Mouse (Mus musculus) spleen, postnatal 10 days (tissue): ENCODE measurements at regions not wholly inside any gene's neighbourhood (a gene's known extent, or its start where the extent isn't known, plus 50 kb on each side); places are given as distances from the start of the nearest gene placed in this dataset.
A peak's percentile ranks its signal among the peaks of the same experiment; 100 is the strongest.
"Not testable (repeated sequence)": the region's sequence is repeated elsewhere in the genome, so short reads cannot be mapped to it uniquely, and the experiment has no call there.

Experiments
- DNase-seq, 2 experiments: peaks; one replicate each; pipeline ENCODE4 v3.0.0; 2021 to 2022; ENCODE audit warnings: low spot score in 2 of 2

DNA sequence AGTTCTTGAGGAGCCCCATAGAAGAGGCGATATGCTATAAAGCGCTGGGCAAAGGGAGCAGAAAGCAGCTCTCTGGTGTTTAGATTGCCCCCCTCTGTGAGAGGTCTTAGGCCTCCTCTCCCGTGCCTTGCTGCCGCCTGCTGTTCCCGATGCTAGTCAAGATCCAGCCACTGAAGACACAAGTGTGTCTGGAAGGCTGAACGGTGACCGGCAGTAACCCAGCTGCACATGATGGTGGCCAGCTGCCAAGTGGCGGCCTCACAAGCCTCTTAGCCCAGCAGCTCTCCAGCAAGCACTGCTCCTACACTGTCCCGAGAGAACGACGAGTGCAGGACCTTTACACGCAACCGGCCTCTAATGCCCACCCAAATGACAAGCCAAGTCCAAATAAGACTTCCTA is 104.1 kb upstream of the Abca1 start:
- peak in 1 of 2 experiments; percentile 45 for DNase-seq

DNA sequence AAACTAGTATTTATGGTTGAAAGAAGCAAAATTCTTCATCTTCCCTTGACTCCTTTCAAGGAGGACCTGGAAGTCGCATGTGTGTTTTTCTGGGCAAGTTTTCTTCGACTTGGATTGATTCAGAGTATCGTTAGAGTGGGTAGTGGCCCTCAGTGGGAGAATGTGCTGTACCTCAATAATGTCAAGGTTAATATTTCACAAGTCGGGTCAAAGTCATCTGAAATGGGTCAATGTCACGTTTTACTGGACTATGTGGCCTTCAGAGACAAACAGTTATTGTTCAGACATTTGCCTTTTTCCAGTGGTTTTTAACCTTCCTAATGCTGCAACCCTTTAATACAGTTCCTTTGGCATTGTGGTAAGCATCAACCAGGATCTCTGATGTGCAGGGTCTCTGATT is 102.8 kb upstream of the Abca1 start:
- DNase-seq: no peak

DNA sequence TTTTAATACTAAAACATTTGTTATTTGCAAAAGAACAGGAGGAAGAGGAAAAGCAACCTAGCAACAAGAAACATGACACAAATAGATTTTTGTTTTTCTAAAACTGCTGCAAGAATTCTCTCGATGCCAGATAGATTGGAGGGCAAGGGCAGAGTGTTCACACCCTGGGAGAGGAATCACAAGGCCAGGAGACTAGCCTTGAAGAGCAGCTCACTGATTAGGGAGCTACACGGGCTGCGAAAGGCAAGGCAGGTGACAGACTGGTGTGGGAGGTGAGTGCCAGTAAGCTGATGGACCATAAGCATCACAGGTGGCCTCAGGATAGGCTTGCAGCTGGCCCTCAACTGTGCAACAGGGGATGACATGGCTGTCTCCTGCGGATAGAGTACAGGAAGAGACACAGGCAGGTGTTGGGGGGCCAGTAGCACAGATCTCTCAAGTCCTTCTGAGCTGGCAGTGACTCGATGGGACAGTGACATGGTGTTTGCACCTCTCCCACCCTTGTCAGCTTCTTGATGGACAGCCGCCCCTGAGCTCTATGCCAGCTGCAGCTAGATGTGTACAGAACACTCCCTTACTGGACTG is 102.0 kb upstream of the Abca1 start:
- no peak for DNase-seq

DNA sequence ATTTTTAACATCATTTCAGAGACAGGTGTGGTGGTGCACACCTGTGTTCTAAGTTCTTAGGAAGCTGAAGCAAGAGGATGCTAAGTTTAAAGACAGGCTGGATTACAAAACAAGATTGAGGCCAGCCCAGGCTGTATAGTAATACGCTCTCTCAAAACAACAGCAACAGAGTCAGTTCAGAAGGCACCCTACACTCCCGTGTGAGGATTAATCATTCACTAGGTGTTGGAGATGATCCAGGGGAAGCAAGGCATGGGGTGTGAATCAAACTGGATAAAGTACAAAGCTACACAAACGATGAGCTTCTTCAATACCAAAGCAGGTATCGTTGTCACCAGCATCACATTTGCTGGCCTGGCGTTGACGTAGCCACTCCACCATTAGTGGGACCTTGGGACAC is 99.3 kb upstream of the Abca1 start:
- DNase-seq: no peak

DNA sequence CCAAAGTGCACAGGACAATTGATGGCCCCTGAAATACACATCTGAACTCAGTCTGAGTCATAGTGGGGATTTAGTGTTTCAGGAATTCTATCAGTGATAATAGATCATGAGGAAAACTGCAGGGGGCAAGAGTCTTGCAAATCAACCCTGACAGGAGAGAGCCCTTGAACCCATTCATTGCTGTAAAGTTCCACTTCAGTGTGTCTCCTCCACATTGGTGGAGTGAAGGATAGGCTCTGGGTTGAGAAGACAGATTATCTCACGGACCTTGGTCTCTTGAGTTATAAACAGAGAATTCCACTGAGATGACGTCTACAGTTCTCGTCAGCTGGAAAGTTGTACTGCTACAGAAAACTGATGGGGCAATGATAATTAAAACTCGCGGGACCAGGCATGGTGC is 97.3 kb upstream of the Abca1 start:
- DNase-seq: no peak

DNA sequence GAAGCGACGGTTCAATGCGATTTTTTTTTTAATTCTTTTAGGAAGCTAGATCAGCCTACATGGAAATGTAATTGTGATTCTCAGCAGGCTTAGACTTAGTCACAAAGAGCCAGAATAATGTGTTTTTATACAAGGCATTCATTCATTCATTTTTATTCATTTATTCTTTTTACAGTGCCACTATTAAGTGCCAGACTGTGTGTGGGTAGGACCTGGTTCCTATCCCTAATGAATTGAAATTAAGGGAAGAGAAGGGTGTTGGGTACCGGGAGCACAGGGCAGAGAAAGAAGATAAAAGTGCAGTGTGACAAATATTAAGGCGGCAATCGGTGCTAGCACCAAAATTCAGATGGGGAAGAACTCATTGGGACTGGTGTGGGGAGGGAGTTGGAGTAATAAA is 94.8 kb upstream of the Abca1 start:
- DNase-seq: no peak

DNA sequence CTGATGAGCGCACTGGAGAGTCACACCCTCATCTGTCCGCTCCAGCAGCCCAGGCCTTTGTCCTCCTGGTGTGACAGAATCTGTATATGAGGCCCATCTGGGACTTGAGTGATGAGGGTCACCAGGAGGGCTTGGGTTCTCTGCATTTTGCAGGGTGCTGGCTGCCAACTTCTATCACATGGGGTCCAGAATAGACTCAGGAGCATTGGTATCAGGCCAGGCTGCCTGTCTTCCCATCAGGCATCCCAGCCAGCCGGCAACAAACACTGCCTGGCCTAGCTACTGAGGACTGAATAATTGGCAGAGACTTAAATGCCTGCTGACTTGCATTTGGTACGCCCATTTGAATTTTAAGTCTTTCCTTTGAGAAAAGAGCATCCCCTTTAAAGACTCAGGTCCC is 94.0 kb upstream of the Abca1 start:
- DNase-seq: no peak

DNA sequence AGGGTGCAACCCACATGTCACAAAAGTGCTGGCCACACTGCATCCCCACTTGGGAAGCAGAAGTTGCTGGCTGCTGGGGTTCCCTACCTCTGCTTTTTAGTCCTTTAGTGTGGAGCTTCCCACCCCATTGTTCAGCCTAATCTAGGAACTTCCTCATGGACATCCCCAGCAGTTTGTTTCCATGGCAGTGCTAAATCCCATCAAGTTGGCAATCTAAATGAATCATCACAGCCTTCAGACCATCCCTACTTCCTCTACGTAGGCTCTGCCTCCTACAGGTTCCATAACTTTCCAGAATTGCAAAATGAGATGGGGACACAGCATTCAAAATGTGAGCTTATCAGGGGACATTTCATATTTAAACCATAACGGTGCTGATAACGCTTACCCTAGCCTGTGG is 90.6 kb upstream of the Abca1 start:
- no peak for DNase-seq

DNA sequence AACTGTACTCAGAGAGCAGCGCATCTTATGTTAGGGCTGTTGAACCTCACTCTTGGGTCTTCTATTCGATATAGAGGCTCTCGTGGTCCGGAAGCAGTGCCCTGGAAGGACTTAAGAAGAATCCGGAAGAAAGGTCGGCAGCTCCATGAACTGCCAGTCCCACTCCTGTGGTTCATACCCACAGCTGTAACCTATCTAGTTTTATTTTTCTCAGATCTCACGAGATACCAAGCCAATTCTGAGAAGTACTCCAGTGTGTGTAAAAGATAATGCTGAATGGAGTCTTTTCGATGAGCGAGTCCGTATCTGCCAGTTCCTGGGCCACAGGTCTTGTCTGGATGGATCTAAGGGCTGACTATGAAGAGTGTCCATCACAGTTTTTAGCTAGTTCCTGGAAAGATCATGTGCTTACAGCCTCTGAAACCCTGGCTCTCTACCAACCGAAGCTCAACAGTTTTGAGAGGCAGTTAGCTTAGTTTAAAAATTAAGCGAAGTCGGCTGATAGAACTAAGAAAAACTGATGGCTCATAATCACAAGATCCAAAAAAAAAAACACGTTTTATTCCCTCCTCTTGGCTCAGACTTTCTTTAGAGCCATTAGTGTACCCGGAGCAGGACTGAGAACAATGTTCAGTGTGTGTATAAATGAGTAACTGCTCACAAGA is 86.5 kb upstream of the Abca1 start:
- no peak for DNase-seq

DNA sequence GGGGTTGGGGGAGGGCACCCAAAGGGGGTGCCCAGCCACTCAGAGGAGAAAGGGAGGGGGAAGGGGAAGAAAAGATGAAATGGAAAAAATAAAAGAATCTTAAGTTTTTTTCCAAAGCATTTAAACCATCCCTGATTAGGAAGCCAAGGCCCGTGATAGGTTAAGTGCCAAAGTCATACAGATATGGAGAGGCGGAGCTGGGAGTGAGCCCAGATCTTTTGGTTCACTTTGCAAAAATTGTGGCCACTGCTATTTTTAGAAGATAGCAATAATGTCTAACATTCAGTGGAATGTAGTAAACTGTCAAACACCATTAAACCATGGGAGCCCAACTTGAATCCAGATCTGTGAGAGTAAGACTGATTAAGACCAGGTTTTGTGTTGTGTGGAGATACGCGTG is 85.9 kb upstream of the Abca1 start:
- no peak for DNase-seq

DNA sequence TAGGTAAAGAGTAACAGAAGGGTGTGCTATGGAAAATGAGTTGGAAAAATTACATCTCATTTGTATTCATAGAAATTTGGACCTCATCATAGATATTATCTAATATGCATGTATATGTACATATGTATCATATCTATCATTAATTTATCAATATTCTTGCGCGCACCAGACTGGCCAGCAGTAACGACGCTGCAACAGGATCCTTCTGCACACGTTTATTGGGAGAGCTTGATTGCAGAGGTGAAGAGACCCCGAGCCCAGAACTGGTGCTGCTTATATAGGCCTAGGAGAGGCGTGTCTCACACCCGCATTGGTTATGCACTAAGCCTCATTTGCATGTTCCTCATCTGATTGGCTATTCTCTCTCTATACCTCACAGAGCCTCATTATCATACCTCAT is 83.8 kb upstream of the Abca1 start:
- DNase-seq: not testable (repeated sequence)

DNA sequence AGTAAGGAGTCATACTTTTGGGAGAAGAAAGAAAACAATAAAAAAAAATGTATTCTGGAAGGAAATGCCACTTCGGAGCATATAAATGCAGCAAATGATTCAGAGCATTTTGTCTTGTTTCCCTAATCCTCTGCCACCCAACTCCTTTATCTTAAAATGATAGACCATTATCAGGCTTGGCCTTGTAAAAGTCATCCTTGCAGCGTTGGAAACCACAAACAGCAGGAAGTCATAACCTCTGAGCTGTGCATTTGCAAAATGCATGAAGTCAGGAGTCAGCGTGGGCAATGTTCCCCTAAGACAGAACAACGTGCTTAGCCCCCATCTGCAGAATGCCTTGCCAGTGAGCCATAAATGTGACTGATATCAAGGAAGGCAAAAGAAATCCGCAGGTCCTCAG is 80.2 kb upstream of the Abca1 start:
- DNase-seq: no peak

DNA sequence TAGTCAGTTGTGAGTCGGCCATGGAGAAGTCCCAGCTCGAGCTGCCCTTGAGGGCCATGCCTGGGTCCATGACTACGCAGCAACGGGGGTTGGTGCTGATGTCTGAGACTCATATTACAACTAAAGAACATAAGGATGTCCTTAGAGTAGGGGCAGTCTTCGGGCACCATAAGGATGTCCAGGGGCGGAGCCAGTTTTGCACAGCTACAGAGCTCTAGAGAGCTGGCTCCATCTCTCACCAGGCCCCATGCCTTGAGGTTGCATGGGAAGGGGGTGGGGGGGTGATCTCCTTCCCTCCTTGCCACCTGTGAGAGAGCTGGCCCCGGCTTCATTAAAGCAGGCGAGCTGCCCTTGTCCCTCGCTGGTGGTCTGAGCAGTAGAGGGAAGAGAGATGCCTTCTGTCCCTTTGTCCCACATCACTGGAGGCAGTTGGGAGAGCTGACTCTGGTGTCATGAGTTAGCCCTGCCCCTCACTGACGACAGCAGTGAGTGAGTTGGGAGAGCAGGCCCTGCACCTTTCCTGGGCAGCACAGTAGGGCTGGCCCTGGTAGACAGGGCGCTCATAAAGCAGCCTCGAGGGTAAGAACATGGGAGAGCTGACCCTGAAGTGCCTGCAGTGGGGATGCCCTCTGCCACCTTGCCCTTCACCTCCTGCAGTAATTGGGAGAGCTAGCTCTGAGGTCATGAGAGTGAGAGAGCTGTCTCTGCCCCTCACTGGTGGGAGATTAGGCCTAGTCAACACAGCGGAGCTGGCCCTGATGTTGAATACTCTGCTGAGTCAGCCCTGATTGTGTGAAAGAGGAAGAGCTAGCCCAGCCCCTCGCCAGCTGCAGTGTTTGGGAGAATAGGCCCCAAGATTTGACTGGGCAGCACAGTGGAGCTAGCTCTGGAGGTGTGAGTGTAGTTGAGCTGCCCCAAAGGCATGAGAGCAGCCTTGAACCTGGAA is 78.9 kb upstream of the Abca1 start:
- no peak for DNase-seq

DNA sequence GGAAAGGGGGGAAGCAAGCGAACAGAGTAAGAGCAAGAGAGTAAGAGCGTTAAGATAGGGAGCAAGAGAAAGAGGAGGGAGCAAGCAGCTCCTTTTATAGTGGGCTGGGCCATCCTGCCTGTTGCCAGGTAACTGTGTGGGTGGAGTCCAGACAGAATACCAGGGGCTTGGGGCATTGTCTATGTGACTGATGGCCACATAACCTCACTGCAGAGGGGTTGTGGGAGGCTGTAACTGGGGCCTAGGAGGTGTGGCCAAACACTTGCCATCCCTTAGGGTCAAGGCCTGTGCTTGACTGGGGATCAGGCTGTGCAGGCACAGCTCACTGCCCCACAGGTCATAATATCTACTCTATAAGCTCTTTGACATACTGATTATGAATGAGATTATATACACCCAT is 76.2 kb upstream of the Abca1 start:
- DNase-seq: no peak

DNA sequence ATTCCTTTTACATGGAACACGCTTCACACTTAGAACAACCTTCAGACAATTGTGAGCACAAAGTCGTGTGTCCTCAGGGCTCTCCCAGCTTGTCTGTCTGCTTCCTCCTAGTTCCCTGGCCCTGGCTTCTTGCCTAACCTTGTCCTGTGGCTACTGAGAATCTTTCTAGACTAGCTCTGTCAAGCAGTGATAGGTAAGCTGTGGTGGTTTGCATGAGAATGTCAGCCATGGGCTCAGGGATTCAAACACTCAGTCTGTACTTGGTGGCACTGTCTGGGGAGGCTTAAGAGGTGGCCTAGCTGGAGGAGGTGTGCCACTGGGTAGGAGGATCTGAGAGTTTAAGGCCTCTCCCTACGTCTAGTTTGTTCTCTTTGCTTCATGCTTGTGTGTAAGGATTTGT is 72.7 kb upstream of the Abca1 start:
- no peak for DNase-seq

DNA sequence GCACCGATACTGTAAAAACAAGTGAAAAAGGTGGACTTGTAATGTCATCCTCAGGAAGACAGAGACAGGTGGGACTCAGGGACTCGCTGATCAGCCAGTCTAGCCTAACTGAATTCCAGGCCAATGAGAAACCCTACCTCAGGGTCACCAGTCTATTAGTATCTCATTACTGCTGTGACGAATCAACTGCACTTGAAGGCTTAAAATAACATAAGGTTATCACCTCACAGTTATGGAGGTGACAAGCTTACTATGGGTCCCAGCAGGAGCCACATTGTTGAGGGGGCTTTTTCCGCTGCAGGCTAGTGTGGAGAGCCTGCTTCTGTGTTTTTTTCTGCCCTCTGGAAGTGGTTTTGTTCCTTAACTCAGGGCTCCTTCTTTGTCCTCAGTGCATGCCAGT is 72.2 kb upstream of the Abca1 start:
- no peak for DNase-seq

DNA sequence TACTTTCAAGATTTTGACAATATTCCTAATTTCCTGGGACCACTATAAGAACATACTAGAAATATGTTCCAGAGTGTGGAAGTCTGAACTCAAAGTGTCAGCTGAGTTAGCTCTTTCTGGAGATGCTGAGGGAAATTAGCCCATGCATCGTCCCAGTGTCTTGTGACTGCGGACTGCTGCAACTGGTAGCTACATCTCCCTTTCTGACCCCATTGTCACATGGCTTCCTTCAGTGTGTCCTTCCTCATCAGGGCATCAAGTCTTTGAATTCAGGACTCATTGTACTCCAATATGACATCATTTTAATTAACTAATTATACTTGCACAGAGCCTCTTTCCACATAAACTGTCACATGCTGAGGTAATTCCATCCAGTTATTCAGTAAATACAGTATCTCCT is 71.4 kb upstream of the Abca1 start:
- no peak for DNase-seq

DNA sequence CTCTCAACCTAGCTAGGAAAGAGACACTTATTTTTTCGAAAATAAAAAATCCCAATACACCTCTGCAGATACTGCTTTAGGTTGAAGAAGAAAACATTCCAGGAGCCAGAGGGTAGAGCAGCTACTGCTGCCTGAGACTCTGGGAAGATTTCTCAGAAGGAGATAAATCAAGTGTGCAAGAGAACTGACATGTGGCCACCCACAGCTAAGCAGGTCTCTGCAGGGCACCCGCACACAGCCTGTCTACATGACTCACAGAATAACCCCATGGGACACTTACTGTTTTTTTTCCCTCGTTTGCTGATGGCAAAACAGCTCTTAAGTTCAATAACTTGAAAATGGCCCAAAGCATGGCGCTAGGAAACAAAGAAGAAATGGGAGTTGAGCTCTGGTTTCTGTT is 68.7 kb upstream of the Abca1 start:
- no peak for DNase-seq

DNA sequence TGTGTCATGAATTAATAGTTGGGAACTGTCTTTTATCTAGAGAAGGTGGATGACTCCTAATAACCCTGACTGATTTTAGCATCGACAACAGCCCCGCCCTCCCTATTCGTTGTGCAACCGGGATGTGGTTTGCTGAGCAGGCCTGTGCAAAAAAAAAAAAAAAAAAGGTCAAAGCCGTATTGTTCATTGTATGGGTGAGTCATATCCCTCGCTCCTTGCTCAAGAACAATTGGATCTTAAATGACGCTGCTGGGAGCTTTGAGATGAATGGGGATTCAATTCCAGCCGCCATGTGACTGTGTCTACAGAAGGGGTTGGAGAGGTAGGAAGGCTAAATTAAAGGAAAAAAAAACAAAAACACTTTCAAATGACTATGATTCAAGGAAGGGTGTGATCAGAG is 68.1 kb upstream of the Abca1 start:
- peak in 1 of 2 experiments; percentile 46 for DNase-seq

DNA sequence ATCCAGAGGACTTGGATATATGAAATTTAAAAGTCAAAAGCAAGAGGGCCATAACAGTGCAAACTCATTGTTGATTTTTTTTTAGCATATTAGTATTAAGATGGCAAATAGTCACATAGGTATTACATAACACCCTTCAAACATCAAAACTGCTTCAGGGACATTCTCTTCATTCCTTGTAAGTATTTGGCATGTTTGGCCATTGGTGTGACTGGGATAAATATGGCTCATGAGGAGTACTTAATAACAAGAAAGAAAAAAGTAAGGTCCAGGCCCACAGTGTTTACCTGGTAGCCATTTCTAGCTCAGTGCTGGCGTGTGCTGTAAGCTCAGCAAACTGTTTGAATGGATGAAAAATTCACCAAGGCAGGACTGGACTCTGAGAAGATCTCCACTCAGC is 67.4 kb upstream of the Abca1 start:
- no peak for DNase-seq

DNA sequence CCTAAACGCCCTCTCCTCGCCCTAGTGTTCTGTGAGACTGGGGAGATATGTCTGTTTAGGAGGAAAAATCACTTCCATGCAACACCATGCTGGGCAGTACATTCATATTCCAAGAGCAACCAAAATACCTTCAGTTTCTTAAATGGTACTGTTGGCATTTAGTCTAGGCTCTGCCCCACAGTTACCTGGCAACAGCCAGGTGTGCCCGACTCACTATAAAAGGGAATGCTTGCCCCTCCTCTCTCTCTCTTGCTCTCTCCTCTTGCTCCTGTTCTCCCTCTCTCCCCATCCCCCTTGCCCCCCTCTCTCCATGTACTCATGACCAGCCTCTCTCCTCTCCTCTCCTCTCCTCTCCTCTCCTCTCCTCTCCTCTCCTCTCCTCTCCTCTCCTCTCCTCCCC is 66.7 kb upstream of the Abca1 start:
- no peak for DNase-seq

DNA sequence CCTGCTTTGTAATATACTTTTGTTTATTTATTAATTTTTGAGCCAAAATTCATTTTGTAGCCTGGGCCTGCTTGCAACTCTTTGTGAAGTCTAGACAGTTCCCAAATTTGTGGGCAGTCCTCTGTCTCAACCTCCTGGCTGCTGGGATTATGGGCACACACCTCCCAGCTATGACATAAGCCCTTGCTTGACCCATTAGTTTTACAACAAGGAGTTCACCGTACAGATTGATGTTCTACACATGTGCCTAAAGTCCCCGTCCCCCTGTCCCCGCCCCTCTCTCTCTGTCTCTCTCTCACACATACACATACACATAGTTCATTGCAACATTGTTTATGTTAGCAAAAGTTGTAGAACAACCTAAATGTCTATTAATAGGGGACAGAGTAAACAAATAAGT is 63.7 kb upstream of the Abca1 start:
- no peak for DNase-seq

DNA sequence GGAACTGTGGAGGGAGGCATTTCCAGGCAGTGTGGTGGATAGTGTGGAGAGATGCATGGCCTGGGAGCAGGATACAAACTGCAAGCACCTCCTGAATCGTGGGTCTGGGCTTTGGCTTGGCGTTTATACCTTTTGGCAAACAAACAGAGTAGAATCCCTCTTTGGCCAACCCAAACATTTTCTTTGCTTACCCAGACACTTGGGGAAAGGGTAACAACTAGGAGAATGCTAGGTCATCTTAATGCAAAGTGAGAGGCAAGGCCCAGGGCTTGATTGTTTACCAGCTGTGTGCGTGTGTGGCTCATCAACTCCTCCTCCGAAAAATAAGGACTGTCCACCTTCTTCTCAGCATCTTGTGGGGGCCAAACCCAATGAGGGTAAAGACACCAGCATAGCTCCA is 61.1 kb upstream of the Abca1 start:
- no peak for DNase-seq
